Mouse (Mus musculus): ENCODE measurements around the gene Slc44a3. TPM values are rescaled to one million over a fixed set of nuclear protein-coding genes. Genes with fewer than 3 reads are reported as not detected.
"Not testable (repeated sequence)": the region's sequence is repeated elsewhere in the genome, so short reads cannot be mapped to it uniquely, and the experiment has no call there.

Gene Slc44a3
- polyA plus RNA-seq, 1 experiment from 2014 or later, result 1.5 TPM

GRCm38 (mm10) chr3:121552723-121553122 is 20.5 kb upstream of the Slc44a3 start:
- H3K9me3 ChIP-seq (ENCODE audit: control insufficient read depth, low read length), result no peaks in the 10 kb centered on the region
- no peaks in the 10 kb centered on the region for H3K27me3 ChIP-seq (ENCODE audit: control insufficient read depth, insufficient read depth, low read length)
- WGBS, result 60% methylated on average over 11 of the region's 11 CpGs
- no peak overlapping the region for H3K4me3 ChIP-seq (ENCODE audit: control insufficient read depth in 1 of 2, insufficient read depth in 1 of 2, low read depth in 1 of 2, low read length in 2 of 2)
- H3K9ac ChIP-seq (ENCODE audit: low read length), result no peak overlapping the region
- no peak overlapping the region for H3K27ac ChIP-seq (replicated peaks in 1 of 2; ENCODE audit: control insufficient read depth in 1 of 2, insufficient read depth in 1 of 2, low read depth in 2 of 2, low read length in 2 of 2)
- no peak for ATAC-seq (ENCODE audit: insufficient number of reproducible peaks, insufficient read depth, low FRiP score, low read depth)
- no peak overlapping the region for H3K4me2 ChIP-seq (ENCODE audit: low read length)
- peaks cover 3 to 6% of the 10 kb centered on the region in 2 experiments; a peak in 2 of 4 replicates for H3K4me1 ChIP-seq (ENCODE audit: control insufficient read depth in 2 of 2, insufficient read depth in 2 of 2, low read length in 2 of 2)
- H3K36me3 ChIP-seq (ENCODE audit: control insufficient read depth, insufficient read depth, low read length), result no peaks in the 10 kb centered on the region

- H3K27ac ChIP-seq (replicated peaks in 1 of 2; ENCODE audit: control insufficient read depth in 1 of 2, insufficient read depth in 1 of 2, low read depth in 2 of 2, low read length in 2 of 2), result no peak overlapping the region
- peaks cover 4 to 6% of the 10 kb centered on the region in 2 experiments; a peak in 2 of 4 replicates for H3K4me1 ChIP-seq (ENCODE audit: control insufficient read depth in 2 of 2, insufficient read depth in 2 of 2, low read length in 2 of 2)
- ATAC-seq (ENCODE audit: insufficient number of reproducible peaks, insufficient read depth, low FRiP score, low read depth), result no peak
- no peak overlapping the region for H3K4me2 ChIP-seq (ENCODE audit: low read length)
- 4% methylated on average over 1 of the region's 1 CpGs for WGBS
- no peak overlapping the region for H3K4me3 ChIP-seq (ENCODE audit: control insufficient read depth in 1 of 2, insufficient read depth in 1 of 2, low read depth in 1 of 2, low read length in 2 of 2)
- no peaks in the 10 kb centered on the region for H3K27me3 ChIP-seq (ENCODE audit: control insufficient read depth, insufficient read depth, low read length)
- no peak overlapping the region for H3K9ac ChIP-seq (ENCODE audit: low read length)
- no peaks in the 10 kb centered on the region for H3K9me3 ChIP-seq (ENCODE audit: control insufficient read depth, low read length)
- H3K36me3 ChIP-seq (ENCODE audit: control insufficient read depth, insufficient read depth, low read length), result no peaks in the 10 kb centered on the region
Observed at GRCm38 (mm10) chr3:121550370-121550769, 18.2 kb upstream of the Slc44a3 start.

GRCm38 (mm10) chr3:121547851-121548624 is 15.8 kb upstream of the Slc44a3 start:
- no peaks in the 10 kb centered on the region for H3K36me3 ChIP-seq (ENCODE audit: control insufficient read depth, insufficient read depth, low read length)
- 42% methylated on average over 15 of the region's 15 CpGs for WGBS
- H3K4me2 ChIP-seq (ENCODE audit: low read length), result peak overlapping the region; percentile 34; the same call in 1 of the 2 replicates
- H3K9me3 ChIP-seq (ENCODE audit: control insufficient read depth, low read length), result no peaks in the 10 kb centered on the region
- no peak overlapping the region for H3K4me3 ChIP-seq (ENCODE audit: control insufficient read depth in 1 of 2, insufficient read depth in 1 of 2, low read depth in 1 of 2, low read length in 2 of 2)
- no peaks in the 10 kb centered on the region for H3K27me3 ChIP-seq (ENCODE audit: control insufficient read depth, insufficient read depth, low read length)
- peak overlapping the region in 1 of 2 experiments; percentile 20; a peak in 2 of 4 replicates for H3K27ac ChIP-seq (replicated peaks in 1 of 2; ENCODE audit: control insufficient read depth in 1 of 2, insufficient read depth in 1 of 2, low read depth in 2 of 2, low read length in 2 of 2)
- peaks cover 4% of the 10 kb centered on the region in 2 experiments; a peak in 2 of 4 replicates for H3K4me1 ChIP-seq (ENCODE audit: control insufficient read depth in 2 of 2, insufficient read depth in 2 of 2, low read length in 2 of 2)
- H3K9ac ChIP-seq (ENCODE audit: low read length), result no peak overlapping the region
- no peak for ATAC-seq (ENCODE audit: insufficient number of reproducible peaks, insufficient read depth, low FRiP score, low read depth)

GRCm38 (mm10) chr3:121540621-121541020 is 8.4 kb upstream of the Slc44a3 start:
- 64% methylated on average over 5 of the region's 5 CpGs for WGBS
- H3K9ac ChIP-seq (ENCODE audit: low read length), result no peak overlapping the region
- ATAC-seq (ENCODE audit: insufficient number of reproducible peaks, insufficient read depth, low FRiP score, low read depth), result no peak
- H3K27me3 ChIP-seq (ENCODE audit: control insufficient read depth, insufficient read depth, low read length), result no peaks in the 10 kb centered on the region
- H3K36me3 ChIP-seq (ENCODE audit: control insufficient read depth, insufficient read depth, low read length), result no peaks in the 10 kb centered on the region
- no peak overlapping the region for H3K27ac ChIP-seq (replicated peaks in 1 of 2; ENCODE audit: control insufficient read depth in 1 of 2, insufficient read depth in 1 of 2, low read depth in 2 of 2, low read length in 2 of 2)
- H3K4me1 ChIP-seq (ENCODE audit: control insufficient read depth in 2 of 2, insufficient read depth in 2 of 2, low read length in 2 of 2), result peaks cover 4 to 11% of the 10 kb centered on the region in 2 experiments; a peak in 3 of 4 replicates
- no peaks in the 10 kb centered on the region for H3K9me3 ChIP-seq (ENCODE audit: control insufficient read depth, low read length)
- 0 out of 2 replicates have a peak overlapping the region, but pooled peaks have one; percentile 31 for H3K4me2 ChIP-seq (ENCODE audit: low read length)
- H3K4me3 ChIP-seq (ENCODE audit: control insufficient read depth in 1 of 2, insufficient read depth in 1 of 2, low read depth in 1 of 2, low read length in 2 of 2), result no peak overlapping the region

GRCm38 (mm10) chr3:121539871-121540431 is 7.7 kb upstream of the Slc44a3 start:
- Histone ChIP-seq H3K9ac (ENCODE audit: low read length) (no peak overlapping the region), H3K9me3 (ENCODE audit: control insufficient read depth, low read length) (no peaks in the 10 kb centered on the region), H3K36me3 (ENCODE audit: control insufficient read depth, insufficient read depth, low read length) (no peaks in the 10 kb centered on the region), H3K27ac (replicated peaks in 1 of 2; ENCODE audit: control insufficient read depth in 1 of 2, insufficient read depth in 1 of 2, low read depth in 2 of 2, low read length in 2 of 2) (no peak overlapping the region), H3K4me3 (ENCODE audit: control insufficient read depth in 1 of 2, insufficient read depth in 1 of 2, low read depth in 1 of 2, low read length in 2 of 2) (no peak overlapping the region), H3K27me3 (ENCODE audit: control insufficient read depth, insufficient read depth, low read length) (no peaks in the 10 kb centered on the region), H3K4me2 (ENCODE audit: low read length) (peak overlapping the region; percentile 31; the same call in 1 of the 2 replicates), H3K4me1 (ENCODE audit: control insufficient read depth in 2 of 2, insufficient read depth in 2 of 2, low read length in 2 of 2) (peaks cover 4 to 11% of the 10 kb centered on the region in 2 experiments; a peak in 3 of 4 replicates)
- 10% methylated on average over 8 of the region's 8 CpGs for WGBS
- no peak for ATAC-seq (ENCODE audit: insufficient number of reproducible peaks, insufficient read depth, low FRiP score, low read depth)

GRCm38 (mm10) chr3:121538847-121539246 is 6.6 kb upstream of the Slc44a3 start:
- H3K4me2 ChIP-seq (ENCODE audit: low read length); H3K36me3 ChIP-seq (ENCODE audit: control insufficient read depth, insufficient read depth, low read length): not testable (repeated sequence)
- 94% methylated on average over 3 of the region's 3 CpGs for WGBS

GRCm38 (mm10) chr3:121537996-121538395 is 5.8 kb upstream of the Slc44a3 start:
- Histone ChIP-seq H3K4me1 (ENCODE audit: control insufficient read depth in 2 of 2, insufficient read depth in 2 of 2, low read length in 2 of 2) (peaks cover 4 to 11% of the 10 kb centered on the region in 2 experiments; a peak in 3 of 4 replicates), H3K4me2 (ENCODE audit: low read length) (no peak overlapping the region), H3K4me3 (ENCODE audit: control insufficient read depth in 1 of 2, insufficient read depth in 1 of 2, low read depth in 1 of 2, low read length in 2 of 2) (no peak overlapping the region), H3K36me3 (ENCODE audit: control insufficient read depth, insufficient read depth, low read length) (no peaks in the 10 kb centered on the region), H3K27ac (replicated peaks in 1 of 2; ENCODE audit: control insufficient read depth in 1 of 2, insufficient read depth in 1 of 2, low read depth in 2 of 2, low read length in 2 of 2) (no peak overlapping the region), H3K27me3 (ENCODE audit: control insufficient read depth, insufficient read depth, low read length) (peaks cover 16% of the 10 kb centered on the region; the same call in 1 of the 2 replicates), H3K9me3 (ENCODE audit: control insufficient read depth, low read length) (no peaks in the 10 kb centered on the region), H3K9ac (ENCODE audit: low read length) (no peak overlapping the region)
- WGBS, result 92% methylated on average over 3 of the region's 3 CpGs
- no peak for ATAC-seq (ENCODE audit: insufficient number of reproducible peaks, insufficient read depth, low FRiP score, low read depth)

More at GRCm38 (mm10) chr3:121538847-121539246, 6.6 kb upstream of the Slc44a3 start:
- H3K9ac ChIP-seq (ENCODE audit: low read length); H3K27ac ChIP-seq (replicated peaks in 1 of 2; ENCODE audit: control insufficient read depth in 1 of 2, insufficient read depth in 1 of 2, low read depth in 2 of 2, low read length in 2 of 2); H3K27me3 ChIP-seq (ENCODE audit: control insufficient read depth, insufficient read depth, low read length); H3K9me3 ChIP-seq (ENCODE audit: control insufficient read depth, low read length); H3K4me3 ChIP-seq (ENCODE audit: control insufficient read depth in 1 of 2, insufficient read depth in 1 of 2, low read depth in 1 of 2, low read length in 2 of 2); ATAC-seq (ENCODE audit: insufficient number of reproducible peaks, insufficient read depth, low FRiP score, low read depth): not testable (repeated sequence)
- peaks cover 4 to 11% of the 10 kb centered on the region in 2 experiments; a peak in 3 of 4 replicates for H3K4me1 ChIP-seq (ENCODE audit: control insufficient read depth in 2 of 2, insufficient read depth in 2 of 2, low read length in 2 of 2)

Data from heart, embryonic 14.5 days (tissue).